Mouse (Mus musculus) hindbrain, postnatal 0 days (tissue): ENCODE results near the gene Rpl10a. TPM values are rescaled to one million over a fixed set of nuclear protein-coding genes. Genes with fewer than 3 reads are reported as not detected.
"Not testable (repeated sequence)": the region's sequence is repeated elsewhere in the genome, so short reads cannot be mapped to it uniquely, and the experiment has no call there.

Experiments used
- ATAC-seq: fragments of 200-750 bp; cut with Nextera tagmentation; 2 replicates; pipeline ENCODE4 v1.8.0; 2017; ENCODE audit warnings: mild to moderate bottlenecking, moderate TSS enrichment, moderate library complexity
- DNase-seq: peaks from one replicate; pipeline ENCODE4 v3.0.0-alpha.2; 2015; ENCODE audit warnings: low spot score
- H3K27ac ChIP-seq: fragments of 300-500 bp; sonication (generic); 2 replicates; pipeline ENCODE4 v1.5.1; 2014; ENCODE audit warnings: mild to moderate bottlenecking
- H3K27me3 ChIP-seq: fragments of 300-500 bp; sonication (generic); 2 replicates; pipeline ENCODE4 v1.6.1; 2014; ENCODE audit warnings: low read length, mixed read lengths; ENCODE audit not compliant: insufficient read depth
- H3K36me3 ChIP-seq: fragments of 300-500 bp; sonication (generic); 2 replicates; pipeline ENCODE4 v1.6.1; 2014; ENCODE audit warnings: low read length, mixed read lengths; ENCODE audit not compliant: insufficient read depth
- H3K4me1 ChIP-seq: fragments of 300-500 bp; sonication (generic); 2 replicates; pipeline ENCODE4 v1.6.1; 2014; ENCODE audit warnings: antibody characterized with exemption, low read length, mixed read lengths; ENCODE audit not compliant: insufficient read depth
- H3K4me2 ChIP-seq: fragments of 300-500 bp; sonication (generic); 2 replicates; pipeline ENCODE4 v1.6.1; 2014; ENCODE audit warnings: low read depth, mild to moderate bottlenecking, low read length, moderate library complexity, mixed read lengths
- H3K4me3 ChIP-seq: fragments of 300-500 bp; sonication (generic); 2 replicates; pipeline ENCODE4 v1.5.1; 2014; ENCODE audit warnings: low read length
- H3K9ac ChIP-seq: fragments of 300-500 bp; sonication (generic); replicated peaks from 2 replicates; pipeline ENCODE4 v1.6.1; 2014; ENCODE audit warnings: mild to moderate bottlenecking, low read length, moderate library complexity, mixed read lengths
- H3K9me3 ChIP-seq: fragments of 300-500 bp; sonication (generic); 2 replicates; pipeline ENCODE4 v1.6.1; 2016; ENCODE audit warnings: low read length, mixed read lengths
- CTCF ChIP-seq: IDR thresholded peaks from 2 replicates; pipeline ENCODE4 v1.5.1; 2016; ENCODE audit warnings: antibody characterized with exemption, control low read depth, low read depth
- WGBS: fragments of 180-500 bp; shearing (Covaris S2); extraction: QIAGEN DNeasy Blood & Tissue Kit; methylation state at CpG from one replicate; pipeline ENCODE4 v1.1.7; 2014; 5-methylcytosine and 5-hydroxymethylcytosine counted together
- polyA plus RNA-seq: library from polyadenylated mRNA; unstranded; fragments of >200 nt; fragmentation: Nextera tagmentation; extraction: Ambion mirVana; gene quantifications from 2 replicates; pipeline ENCODE4 v1.2.1, GENCODE M21; 2015
- total RNA-seq: library from RNA; depleted of rRNA; stranded (reverse); fragments of >200 nt; gene quantifications from 2 replicates; pipeline ENCODE4 v1.2.3, GENCODE M21; 2014

Gene Rpl10a
- total and polyA plus RNA-seq, 2 experiments from 2014 or later, result 337 to 1,071 TPM

GRCm38 (mm10) chr17:28329503-28330231, 1.4 kb downstream of the Rpl10a start:
- Histone ChIP-seq H3K36me3 (peaks cover 15% of the 10 kb centered on the region), H3K4me3 (peak overlapping the region; percentile 67), H3K4me1 (peaks cover 17% of the 10 kb centered on the region), H3K4me2 (peak overlapping the region; percentile 88), H3K9me3 (no peaks in the 10 kb centered on the region), H3K27ac (peak overlapping the region; percentile 96), H3K27me3 (no peaks in the 10 kb centered on the region), H3K9ac (peak overlapping the region; percentile 75)
- DNase-seq (no peak), ATAC-seq (no peak)
- TF ChIP-seq CTCF, result no peak
- 6% methylated on average over 4 of the region's 4 CpGs for WGBS

GRCm38 (mm10) chr17:28330232-28330546, 1.9 kb downstream of the Rpl10a start:
- Histone ChIP-seq H3K4me3 (peak overlapping the region; percentile 67), H3K4me2 (peak overlapping the region; percentile 88), H3K27me3 (no peaks in the 10 kb centered on the region), H3K9me3 (no peaks in the 10 kb centered on the region), H3K27ac (no peak overlapping the region), H3K4me1 (peaks cover 17% of the 10 kb centered on the region), H3K36me3 (peaks cover 15% of the 10 kb centered on the region), H3K9ac (no peak overlapping the region; the same call in 1 of the 2 replicates)
- 49% methylated on average over 2 of the region's 2 CpGs for WGBS
- TF ChIP-seq CTCF, result no peak
- DNase-seq (no peak), ATAC-seq (no peak)

GRCm38 (mm10) chr17:28330590-28330989, 2.3 kb downstream of the Rpl10a start:
- not testable (repeated sequence) for H3K9ac ChIP-seq, H3K4me3 ChIP-seq, H3K9me3 ChIP-seq, DNase-seq, ATAC-seq, H3K4me2 ChIP-seq, H3K27me3 ChIP-seq, H3K27ac ChIP-seq
- Histone ChIP-seq H3K36me3 (peaks cover 15% of the 10 kb centered on the region), H3K4me1 (peaks cover 17% of the 10 kb centered on the region)
- WGBS, result 79% methylated on average over 6 of the region's 8 CpGs

- H3K9me3 ChIP-seq, result no peaks in the 10 kb centered on the region
- ATAC-seq (no peak), DNase-seq (no peak)
- H3K36me3 ChIP-seq, result peaks cover 15% of the 10 kb centered on the region
- H3K9ac ChIP-seq, result no peak overlapping the region
- no peaks in the 10 kb centered on the region for H3K27me3 ChIP-seq
- H3K4me3 ChIP-seq, result no peak overlapping the region
- H3K27ac ChIP-seq, result no peak overlapping the region; the same call in 1 of the 2 replicates
- 40% methylated on average over 7 of the region's 7 CpGs for WGBS
- no peak overlapping the region for H3K4me2 ChIP-seq
- no peak for TF ChIP-seq CTCF
- peaks cover 17% of the 10 kb centered on the region for H3K4me1 ChIP-seq
These were observed 3.2 kb downstream of the Rpl10a start for GRCm38 (mm10) chr17:28331241-28332112.

- 45% methylated on average over 13 of the region's 13 CpGs for WGBS
- Histone ChIP-seq H3K4me3 (no peak overlapping the region), H3K27ac (no peak overlapping the region), H3K4me1 (peaks cover 17% of the 10 kb centered on the region), H3K27me3 (no peaks in the 10 kb centered on the region), H3K9me3 (no peaks in the 10 kb centered on the region), H3K9ac (no peak overlapping the region), H3K36me3 (peaks cover 15% of the 10 kb centered on the region), H3K4me2 (no peak overlapping the region)
- no peak for DNase-seq
- ATAC-seq, result no peak
- no peak for TF ChIP-seq CTCF
These were observed 4.0 kb downstream of the Rpl10a start for GRCm38 (mm10) chr17:28332113-28332914.

GRCm38 (mm10) chr17:28332915-28333546, 4.8 kb downstream of the Rpl10a start:
- DNase-seq (no peak), ATAC-seq (no peak)
- H3K27me3 ChIP-seq, result no peaks in the 10 kb centered on the region
- no peak overlapping the region for H3K27ac ChIP-seq
- H3K36me3 ChIP-seq, result peaks cover 15% of the 10 kb centered on the region
- H3K4me3 ChIP-seq, result no peak overlapping the region
- peak overlapping the region; percentile 23; the same call in 1 of the 2 replicates for H3K4me2 ChIP-seq
- no peak overlapping the region for H3K9ac ChIP-seq
- H3K9me3 ChIP-seq, result no peaks in the 10 kb centered on the region
- 73% methylated on average over 31 of the region's 31 CpGs for WGBS
- H3K4me1 ChIP-seq, result peaks cover 10% of the 10 kb centered on the region
- TF ChIP-seq CTCF, result no peak; the same call in 1 of the 2 replicates
